In the genomic region with DNA sequence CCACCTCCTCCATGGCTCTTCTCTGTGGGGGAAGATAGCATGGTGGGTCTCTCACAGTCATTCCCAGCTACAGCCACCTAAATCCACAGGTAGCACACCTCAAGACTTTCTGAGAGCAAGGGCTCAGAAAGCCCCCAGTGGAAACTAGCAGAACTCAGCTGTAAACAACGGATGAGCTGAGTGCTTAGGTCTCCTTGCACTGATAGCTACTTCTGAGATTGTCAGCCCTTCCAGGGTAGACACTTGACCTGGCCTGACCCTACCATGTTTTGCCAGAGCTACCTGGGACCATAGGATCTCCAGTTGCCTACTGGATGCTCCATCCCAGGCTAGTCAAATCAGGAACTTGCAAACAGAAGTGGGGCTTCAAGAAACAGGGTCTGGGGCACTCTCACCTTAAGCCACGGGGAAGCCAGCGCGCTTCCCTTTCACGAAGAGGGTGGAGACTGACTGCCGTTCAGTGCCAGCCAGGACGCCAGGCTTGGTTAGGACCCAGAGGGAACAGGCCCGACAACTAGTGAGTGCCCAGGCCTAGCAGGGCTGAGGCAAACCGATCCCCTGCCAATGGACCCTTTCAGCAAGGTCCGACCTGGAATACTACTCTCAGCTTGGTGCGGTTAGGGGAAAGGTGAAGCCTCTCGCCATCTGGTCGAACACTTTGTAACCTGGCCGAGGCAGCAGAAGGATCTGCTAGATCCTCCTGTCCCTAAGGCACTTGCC, we compare ENCODE assay signal across 8 mouse cellular contexts. TPM values are rescaled to one million over a fixed set of nuclear protein-coding genes. Genes with fewer than 3 reads are reported as not detected.
DNase-seq lines count a peak whose midpoint lies in the region; ATAC-seq and TF ChIP-seq lines count a peak whose summit lies in the region.

No protein-coding gene starts in this region.

- peak; percentile 38; the same call in 1 of the 2 replicates for TF ChIP-seq POLR2A in lung, adult 2 months (IDR thresholded peaks at IDR 0.05; ENCODE audit: borderline replicate concordance, extremely low read depth, low read depth, low read length)

- H3K9ac ChIP-seq in heart, embryonic 12.5 days = peak overlapping the region; percentile 92
- peak overlapping the region; percentile 98 for H3K9ac ChIP-seq in midbrain, embryonic 16.5 days (ENCODE audit: low read depth, low read length)

- H3K4me3 ChIP-seq in lung, adult 2 months (replicated peaks; ENCODE audit: extremely low read depth, low read depth, low read length) = peak overlapping the region; percentile 70
- peak overlapping the region; percentile 72 for H3K4me3 ChIP-seq in heart, embryonic 12.5 days
- peak overlapping the region; percentile 91 for H3K4me3 ChIP-seq in midbrain, embryonic 16.5 days (ENCODE audit: low read depth, low read length)

- H3K4me2 ChIP-seq in heart, embryonic 12.5 days = peak overlapping the region; percentile 85
- peak overlapping the region; percentile 100 for H3K4me2 ChIP-seq in midbrain, embryonic 16.5 days (ENCODE audit: low read length)

- DNase-seq in lung, adult 2 months = peak; percentile 34
- DNase-seq in lung, adult 18-20 months = no peak
- peak; percentile 52 to 53 for DNase-seq in adrenal gland, postnatal 36 days
- DNase-seq in kidney, postnatal 4 days = peak; percentile 36 to 48
- DNase-seq in left cerebral cortex, adult 8-10 months (ENCODE audit: low spot score in 2 of 2) = no peak
- DNase-seq in cerebellum, adult 11-12 months = no peak

- ATAC-seq in heart, embryonic 12.5 days (ENCODE audit: insufficient number of reproducible peaks, low FRiP score) = no peak
- ATAC-seq in midbrain, embryonic 16.5 days = no peak

- H3K27me3 ChIP-seq in heart, embryonic 12.5 days (replicated peaks) = no peaks in the 10 kb centered on the region
- no peaks in the 10 kb centered on the region for H3K27me3 ChIP-seq in midbrain, embryonic 16.5 days (ENCODE audit: control insufficient read depth, insufficient read depth, low read depth, low read length)

- H3K9me3 ChIP-seq in heart, embryonic 12.5 days (replicated peaks) = no peaks in the 10 kb centered on the region
- no peaks in the 10 kb centered on the region for H3K9me3 ChIP-seq in midbrain, embryonic 16.5 days (replicated peaks; ENCODE audit: control insufficient read depth, low read length, poor library complexity, severe bottlenecking)

- WGBS in lung, adult 2 months = 7% methylated on average over 14 of the region's 14 CpGs
- 1% methylated on average over 14 of the region's 14 CpGs for WGBS in heart, embryonic 12.5 days
- WGBS in midbrain, embryonic 16.5 days = 1% methylated on average over 14 of the region's 14 CpGs

- H3K36me3 ChIP-seq in heart, embryonic 12.5 days = peaks cover 44% of the 10 kb centered on the region
- H3K36me3 ChIP-seq in midbrain, embryonic 16.5 days (ENCODE audit: control insufficient read depth, insufficient read depth, low read length) = peaks cover 26% of the 10 kb centered on the region

- TF ChIP-seq CTCF in lung, adult 2 months (IDR thresholded peaks at IDR 0.05; ENCODE audit: insufficient read depth, low read length) = no peak

- H3K27ac ChIP-seq in heart, embryonic 12.5 days (ENCODE audit: poor library complexity, severe bottlenecking) = peak overlapping the region; percentile 96
- H3K27ac ChIP-seq in midbrain, embryonic 16.5 days (ENCODE audit: low read length) = peak overlapping the region; percentile 100

- H3K4me1 ChIP-seq in lung, adult 2 months (ENCODE audit: control insufficient read depth, insufficient read depth, low read length) = peaks cover 3% of the 10 kb centered on the region; the same call in 1 of the 2 replicates
- peaks cover 41% of the 10 kb centered on the region for H3K4me1 ChIP-seq in heart, embryonic 12.5 days (replicated peaks)
- peaks cover 34% of the 10 kb centered on the region for H3K4me1 ChIP-seq in midbrain, embryonic 16.5 days (ENCODE audit: control insufficient read depth, insufficient read depth, low read length)

RNA-seq across cellular contexts. Expression of a gene that starts 1.4 kb away (rescaled TPM):
- polyA plus RNA-seq in lung, adult 2 months (2012; rRNA removed) = 1,387 and 1,388 TPM in 2 replicates
- 1,000 to 10,000 TPM; 1,954 to 2,603 TPM for total RNA-seq in adrenal gland, postnatal 36 days (2021)
- polyA plus RNA-seq in heart, embryonic 12.5 days (2016; fragmentation: Nextera tagmentation; extraction: Ambion mirVana) = 45.1 and 47.5 TPM in 2 replicates
- 102 and 108 TPM in 2 replicates for polyA plus RNA-seq in midbrain, embryonic 16.5 days (2015; fragmentation: Nextera tagmentation; extraction: Ambion mirVana)
- total RNA-seq in left cerebral cortex, adult 8-10 months (2022) = 100 to 1,000 TPM; 176 to 199 (median 193) TPM

RNA-seq across cellular contexts. Expression of a gene that starts 26.8 kb away (rescaled TPM):
- 32.0 and 35.4 TPM in 2 replicates for polyA plus RNA-seq in lung, adult 2 months (2012; rRNA removed)
- 10 to 100 TPM; 57.2 to 59.6 TPM for total RNA-seq in adrenal gland, postnatal 36 days (2021)
- 48.0 and 48.3 TPM in 2 replicates for polyA plus RNA-seq in heart, embryonic 12.5 days (2016; fragmentation: Nextera tagmentation; extraction: Ambion mirVana)
- polyA plus RNA-seq in midbrain, embryonic 16.5 days (2015; fragmentation: Nextera tagmentation; extraction: Ambion mirVana) = 38.1 and 42.2 TPM in 2 replicates
- 10 to 100 TPM; 41.4 to 47.9 (median 46.1) TPM for total RNA-seq in left cerebral cortex, adult 8-10 months (2022)

RNA-seq across cellular contexts. Expression of a gene that starts 38.9 kb away (rescaled TPM):
- polyA plus RNA-seq in lung, adult 2 months (2012; rRNA removed) = 116 and 141 TPM in 2 replicates
- total RNA-seq in adrenal gland, postnatal 36 days (2021) = 100 to 1,000 TPM; 139 to 142 TPM
- polyA plus RNA-seq in heart, embryonic 12.5 days (2016; fragmentation: Nextera tagmentation; extraction: Ambion mirVana) = 139 and 140 TPM in 2 replicates
- 270 and 288 TPM in 2 replicates for polyA plus RNA-seq in midbrain, embryonic 16.5 days (2015; fragmentation: Nextera tagmentation; extraction: Ambion mirVana)
- 100 to 1,000 TPM; 142 to 151 (median 146) TPM for total RNA-seq in left cerebral cortex, adult 8-10 months (2022)

RNA-seq across cellular contexts. Expression of a gene that starts 39.0 kb away (rescaled TPM):
- 55.8 and 59.8 TPM in 2 replicates for polyA plus RNA-seq in lung, adult 2 months (2012; rRNA removed)
- 10 to 100 TPM; 19.2 to 19.7 TPM for total RNA-seq in adrenal gland, postnatal 36 days (2021)
- polyA plus RNA-seq in heart, embryonic 12.5 days (2016; fragmentation: Nextera tagmentation; extraction: Ambion mirVana) = 23.2 and 24.9 TPM in 2 replicates
- polyA plus RNA-seq in midbrain, embryonic 16.5 days (2015; fragmentation: Nextera tagmentation; extraction: Ambion mirVana) = 133 and 145 TPM in 2 replicates
- total RNA-seq in left cerebral cortex, adult 8-10 months (2022) = 10 to 100 TPM; 49.0 to 56.6 (median 52.3) TPM

Comparison
In these comparisons a context has a peak if more than half of its experiments do, and no peak if none do; other contexts are left out.
1. DNase-seq: peak in lung, adult 2 months (single experiment), adrenal gland, postnatal 36 days (2 of 2) and kidney, postnatal 4 days (2 of 2); none in lung, adult 18-20 months (0 of 2), left cerebral cortex, adult 8-10 months (0 of 2) and cerebellum, adult 11-12 months (single experiment).
2. RNA of a gene that starts 1.4 kb away (polyA plus RNA-seq): 1,387 to 1,388 TPM in lung, adult 2 months; 102 to 108 TPM in midbrain, embryonic 16.5 days and 45.1 to 47.5 TPM in heart, embryonic 12.5 days; every median in the first group is over 10 times any median in the second.
3. Peak in every context shown above with its lines, with median percentiles within 50 percentile points of each other: H3K4me3 ChIP-seq.